Mouse (Mus musculus) kidney, adult 2 months (tissue): ENCODE measurements around the gene Paxip1. TPM values are rescaled to one million over a fixed set of nuclear protein-coding genes. Genes with fewer than 3 reads are reported as not detected.

Experiments used
- DNase-seq: peaks from one replicate; pipeline ENCODE4 v3.0.0; 2021
- H3K27ac ChIP-seq: fragments of 200-500 bp; 2 replicates; pipeline ENCODE4 v1.5.1; 2012; ENCODE audit warnings: low read depth, low read length, control low read depth, inconsistent platforms; ENCODE audit not compliant: insufficient read depth
- H3K27me3 ChIP-seq: fragments of 200-500 bp; replicated peaks from 2 replicates; pipeline ENCODE4 v1.6.1; 2012; ENCODE audit warnings: mild to moderate bottlenecking, moderate library complexity, low read length, inconsistent platforms; ENCODE audit not compliant: control insufficient read depth, insufficient read depth
- H3K36me3 ChIP-seq: fragments of 200-500 bp; 2 replicates; pipeline ENCODE4 v1.6.1; 2012; ENCODE audit warnings: mild to moderate bottlenecking, moderate library complexity, low read length, inconsistent platforms; ENCODE audit not compliant: control insufficient read depth, insufficient read depth
- H3K4me1 ChIP-seq: fragments of 200-500 bp; 2 replicates; pipeline ENCODE4 v1.6.1; 2011; ENCODE audit warnings: low read length; ENCODE audit not compliant: control insufficient read depth, insufficient read depth
- H3K4me3 ChIP-seq: fragments of 200-500 bp; 2 replicates; pipeline ENCODE4 v1.5.1; 2011; ENCODE audit warnings: mild to moderate bottlenecking, low read depth, low read length, control low read depth; ENCODE audit not compliant: insufficient read depth
- CTCF ChIP-seq: fragments of 200-500 bp; conservative IDR thresholded peaks from 2 replicates; pipeline ENCODE4 v1.5.1; 2011; ENCODE audit warnings: low read depth, mild to moderate bottlenecking, control low read depth, low read length, moderate library complexity, mixed read lengths; ENCODE audit not compliant: insufficient read depth, insufficient read length
- POLR2A ChIP-seq: fragments of 200-500 bp; IDR thresholded peaks from one replicate; pipeline ENCODE4 v1.6.1; 2011; ENCODE audit warnings: low read depth, low read length, control low read depth
- WGBS: fragments of 180-500 bp; shearing (Covaris S2); methylation state at CpG from one replicate; pipeline ENCODE4 v1.1.7; 2018; 5-methylcytosine and 5-hydroxymethylcytosine counted together
- polyA plus RNA-seq: library from polyadenylated mRNA; depleted of rRNA; stranded (reverse); fragments of >200 nt; gene quantifications from 2 replicates; pipeline ENCODE4 v1.2.3, GENCODE M21; 2012

Paxip1 gene
- polyA plus RNA-seq, 1 experiment: 18.1 TPM

DNA sequence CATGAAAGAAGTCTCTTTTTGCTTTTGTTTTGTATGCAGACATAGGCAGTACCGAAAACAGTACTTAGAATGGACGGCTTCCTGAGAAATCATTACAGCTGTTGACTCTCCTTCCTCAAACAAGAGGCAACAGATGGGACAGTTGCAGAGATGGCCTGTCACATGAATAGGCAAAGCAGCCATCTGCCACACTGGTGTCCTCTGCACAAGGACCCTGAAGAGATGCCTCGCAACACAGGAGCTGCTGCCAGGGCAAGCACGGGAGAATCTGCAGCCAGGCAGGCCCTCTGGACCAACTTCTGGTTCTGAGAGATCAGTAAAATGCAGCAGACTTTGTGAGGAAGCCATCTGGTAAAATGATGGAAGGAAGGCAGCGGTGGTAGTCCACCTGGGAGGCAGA is 23.5 kb downstream of the Paxip1 start:
- no peak overlapping the region for H3K27ac ChIP-seq
- no peaks in the 10 kb centered on the region for H3K27me3 ChIP-seq
- TF ChIP-seq CTCF (no peak), POLR2A (no peak)
- DNase-seq: no peak
- 84% methylated on average over 5 of the region's 5 CpGs for WGBS
- no peak overlapping the region for H3K4me3 ChIP-seq
- no peaks in the 10 kb centered on the region for H3K4me1 ChIP-seq
- peaks cover 4% of the 10 kb centered on the region for H3K36me3 ChIP-seq

- DNase-seq: no peak
- WGBS: 82% methylated on average over 4 of the region's 4 CpGs
- Histone ChIP-seq H3K4me3 (no peak overlapping the region), H3K4me1 (no peaks in the 10 kb centered on the region), H3K27ac (no peak overlapping the region), H3K36me3 (0 out of 2 replicates have a peak, but pooled peaks cover 2% of the 10 kb centered on the region), H3K27me3 (no peaks in the 10 kb centered on the region)
- TF ChIP-seq POLR2A (no peak), CTCF (no peak)
Measured at GRCm38 (mm10) chr5:27765780-27766179, 25.7 kb downstream of the Paxip1 start.

- no peak overlapping the region for H3K27ac ChIP-seq
- no peaks in the 10 kb centered on the region for H3K4me1 ChIP-seq
- 91% methylated on average over 1 of the region's 1 CpGs for WGBS
- TF ChIP-seq CTCF: no peak
- TF ChIP-seq POLR2A: no peak
- no peak for DNase-seq
- peaks cover 13% of the 10 kb centered on the region for H3K36me3 ChIP-seq
- no peaks in the 10 kb centered on the region for H3K27me3 ChIP-seq
- H3K4me3 ChIP-seq: no peak overlapping the region
Measured at GRCm38 (mm10) chr5:27744944-27745343, 46.5 kb downstream of the Paxip1 start.

GRCm38 (mm10) chr5:27739216-27739615 is 52.3 kb downstream of the Paxip1 start:
- Histone ChIP-seq H3K27me3 (no peaks in the 10 kb centered on the region), H3K4me1 (no peaks in the 10 kb centered on the region), H3K36me3 (peaks cover 5% of the 10 kb centered on the region), H3K27ac (no peak overlapping the region), H3K4me3 (no peak overlapping the region)
- no peak for TF ChIP-seq CTCF
- no peak for TF ChIP-seq POLR2A
- WGBS: 78% methylated on average over 6 of the region's 6 CpGs
- no peak for DNase-seq

GRCm38 (mm10) chr5:27737168-27737567 is 54.3 kb downstream of the Paxip1 start:
- Histone ChIP-seq H3K27me3 (no peaks in the 10 kb centered on the region), H3K36me3 (no peaks in the 10 kb centered on the region; the same call in 1 of the 2 replicates), H3K27ac (no peak overlapping the region), H3K4me3 (no peak overlapping the region), H3K4me1 (no peaks in the 10 kb centered on the region)
- DNase-seq: peak; percentile 29
- TF ChIP-seq CTCF: peak; percentile 52
- no peak for TF ChIP-seq POLR2A
- WGBS: 14% methylated on average over 3 of the region's 3 CpGs

DNA sequence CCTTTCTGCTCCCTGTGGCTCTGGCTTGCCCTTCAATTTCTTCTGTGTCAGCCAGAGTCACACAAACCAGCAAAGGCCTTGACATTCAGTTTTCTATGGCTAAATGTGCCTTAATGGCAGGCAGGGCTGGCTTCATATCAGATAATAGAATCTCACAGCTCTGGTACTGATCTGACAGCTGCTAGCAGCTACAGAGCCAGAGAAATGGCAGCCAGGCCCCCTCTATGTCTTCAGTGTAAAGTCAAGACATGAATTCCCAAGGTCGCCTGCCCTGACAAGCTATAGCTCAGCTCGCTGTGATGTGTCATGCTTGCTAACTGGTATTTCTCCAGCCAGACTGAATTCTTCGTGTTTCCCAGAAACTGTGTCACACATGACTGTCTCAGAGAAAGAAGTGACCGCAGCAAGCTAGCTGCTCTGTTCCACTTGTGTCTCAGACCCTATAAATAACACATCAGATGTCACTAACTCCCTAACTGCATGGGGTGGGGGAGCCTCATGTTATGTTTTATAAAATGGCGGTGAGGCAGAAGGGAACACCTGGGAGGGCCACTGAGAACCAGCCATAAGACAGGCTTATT is 59.1 kb downstream of the Paxip1 start:
- Histone ChIP-seq H3K27ac (no peak overlapping the region), H3K36me3 (no peaks in the 10 kb centered on the region), H3K4me1 (no peaks in the 10 kb centered on the region), H3K27me3 (no peaks in the 10 kb centered on the region), H3K4me3 (no peak overlapping the region)
- WGBS: 44% methylated on average over 5 of the region's 5 CpGs
- DNase-seq: no peak
- TF ChIP-seq POLR2A: no peak
- no peak for TF ChIP-seq CTCF

DNA sequence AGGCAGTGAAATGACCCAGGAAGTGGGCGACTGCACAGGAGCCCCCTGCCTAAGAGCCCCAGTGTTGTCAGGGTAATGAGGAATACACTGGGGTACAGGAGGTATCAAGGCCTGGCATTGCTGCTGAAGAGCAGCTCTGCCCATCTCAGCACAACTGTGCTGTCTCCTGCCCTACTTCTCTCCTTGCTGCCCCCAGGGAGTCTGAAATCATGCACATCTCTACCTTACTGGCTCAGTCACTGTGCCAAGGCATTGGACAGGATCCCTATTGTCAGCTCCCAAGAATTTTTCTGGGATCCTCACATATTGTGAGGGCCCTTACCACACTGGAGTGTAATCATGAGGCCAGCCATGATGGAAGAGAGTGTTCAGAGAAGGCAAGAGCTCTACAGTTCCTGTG is 60.1 kb downstream of the Paxip1 start:
- TF ChIP-seq CTCF: no peak
- TF ChIP-seq POLR2A: no peak
- 68% methylated on average over 1 of the region's 1 CpGs for WGBS
- H3K36me3 ChIP-seq: no peaks in the 10 kb centered on the region

More for the DNA sequence above, 60.1 kb downstream of the Paxip1 start:
- Histone ChIP-seq H3K27me3 (no peaks in the 10 kb centered on the region), H3K27ac (no peak overlapping the region), H3K4me3 (no peak overlapping the region), H3K4me1 (no peaks in the 10 kb centered on the region)
- DNase-seq: no peak
